Mouse (Mus musculus) cortical plate, adult 2 months (tissue): ENCODE measurements around the gene Izumo1r.

Experiments used
- CTCF ChIP-seq: fragments of 200-500 bp; IDR thresholded peaks from 2 replicates; pipeline ENCODE4 v1.5.1; 2011; ENCODE audit warnings: mild to moderate bottlenecking, control low read depth, low read length; ENCODE audit not compliant: insufficient read depth; ENCODE audit errors: extremely low read depth
- POLR2A ChIP-seq: fragments of 200-500 bp; IDR thresholded peaks from 2 replicates; pipeline ENCODE4 v1.6.1; 2011; ENCODE audit warnings: mild to moderate bottlenecking, low read length, control low read depth; ENCODE audit not compliant: insufficient read depth; ENCODE audit errors: extremely low read depth

GRCm38 (mm10) chr9:14870802-14871201, 32.9 kb downstream of the Izumo1r start:
- TF ChIP-seq CTCF, result no peak
- no peak for TF ChIP-seq POLR2A
